Mouse (Mus musculus): Measurements from ENCODE around the gene Hdac11. TPM values are rescaled to one million over a fixed set of nuclear protein-coding genes. Genes with fewer than 3 reads are reported as not detected.

Gene Hdac11
- 30.6 TPM in 2 replicates for polyA plus RNA-seq (2015; fragmentation: Nextera tagmentation; extraction: Ambion mirVana)

DNA sequence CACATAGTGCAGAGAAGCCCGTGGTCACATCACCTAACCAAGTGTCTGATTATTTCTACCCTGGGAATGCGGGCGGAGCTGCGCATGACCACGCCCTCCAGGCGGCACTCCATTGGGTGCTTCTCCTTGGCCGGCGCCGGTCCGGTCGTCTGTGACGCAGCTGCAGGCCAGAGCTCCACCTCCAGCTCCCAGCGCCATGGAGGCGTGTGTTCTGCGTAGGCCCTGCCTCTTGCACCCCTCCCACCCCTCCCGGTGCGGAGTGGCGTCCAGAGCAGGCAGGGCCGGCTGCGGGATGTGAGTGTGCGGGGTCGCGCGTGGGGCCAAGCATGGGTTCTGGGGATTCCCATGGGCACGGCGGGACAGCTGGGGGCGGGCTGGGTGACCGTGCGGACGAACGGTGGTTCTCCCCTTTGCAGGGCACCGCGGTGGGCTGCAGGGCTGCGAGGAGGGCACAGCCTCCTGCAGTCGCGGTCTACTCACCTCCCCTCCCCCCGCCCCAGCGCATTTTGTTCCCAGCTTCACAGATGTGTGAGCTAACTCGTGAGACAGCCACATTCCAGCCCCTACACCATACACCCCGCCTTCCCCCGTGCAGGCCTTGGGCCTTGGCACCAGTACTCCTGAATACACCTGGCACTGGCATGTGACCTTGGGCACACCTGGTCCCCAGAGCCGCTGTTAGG, at the start of gene Hdac11:
Gene Hdac11 (plus strand): TSS at position 112 of the 683 bp plus-strand sequence.
- Histone ChIP-seq H3K4me2 (peak within 1 kb of the TSS; percentile 87), H3K9ac (peak within 1 kb of the TSS; percentile 85), H3K4me3 (peak within 1 kb of the TSS; percentile 64), H3K36me3 (no peaks in the 10 kb centered on the region), H3K9me3 (no peaks in the 10 kb centered on the region), H3K27ac (replicated peaks) (peak within 1 kb of the TSS; percentile 92), H3K27me3 (no peaks in the 10 kb centered on the region), H3K4me1 (replicated peaks) (peaks cover 90% of the 10 kb centered on the region)
- under 1% methylated on average over 38 of the region's 42 CpGs for WGBS
- peak; percentile 92 for ATAC-seq (ENCODE audit: low read depth)

DNA sequence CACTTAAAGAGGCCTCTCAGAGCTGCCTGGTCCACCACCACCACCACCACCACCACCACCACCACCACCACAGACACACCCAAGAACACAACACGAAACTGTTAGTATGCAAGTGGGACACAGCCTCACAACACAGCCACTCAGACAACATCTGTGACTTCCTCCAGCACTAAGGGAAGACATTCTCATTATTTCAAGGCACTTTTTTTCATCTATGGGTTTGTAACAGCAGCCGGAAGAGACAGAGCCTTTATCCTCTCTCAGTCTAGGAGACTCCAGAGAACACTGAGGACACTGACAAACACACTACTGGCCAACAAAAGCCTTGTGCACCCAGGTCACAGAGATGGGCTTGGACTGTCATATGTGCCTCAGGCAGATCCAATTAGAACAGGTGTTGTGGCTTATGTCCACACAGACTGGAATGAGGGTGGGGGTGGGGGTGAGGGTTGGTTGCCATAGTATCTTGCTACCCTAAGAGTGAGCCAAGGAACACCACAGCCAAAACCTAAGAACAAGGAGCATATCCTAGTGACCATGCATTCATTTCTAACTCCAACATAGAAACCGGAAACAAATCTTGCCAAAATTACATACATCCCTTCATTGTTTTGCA, 48.1 kb upstream of the Hdac11 start:
- WGBS = 90% methylated on average over 3 of the region's 3 CpGs

DNA sequence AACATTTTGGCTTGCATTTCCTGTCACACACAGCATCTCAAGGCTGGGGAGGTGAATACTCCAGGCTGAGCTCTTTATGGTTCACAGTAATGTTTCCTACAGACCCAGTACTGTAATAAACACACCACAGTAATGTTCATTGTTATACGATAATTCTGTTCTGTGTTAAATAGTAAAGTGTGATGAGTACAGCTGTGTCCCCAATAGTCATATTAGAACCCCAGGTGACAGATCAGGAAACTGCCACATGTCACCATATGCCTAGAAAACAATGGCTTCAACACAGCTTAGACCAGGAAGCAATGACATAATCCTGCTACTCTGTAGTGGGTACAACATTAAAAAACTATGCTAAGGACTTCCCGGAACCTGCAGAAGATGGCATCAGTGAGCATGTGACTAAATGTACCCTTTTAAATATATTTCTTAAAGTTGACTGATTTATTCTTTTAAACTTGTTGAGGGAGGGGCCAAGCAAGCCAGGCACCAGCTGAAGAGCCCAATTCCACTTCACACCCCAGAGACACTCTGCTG, 47.5 kb upstream of the Hdac11 start:
- peak; percentile 59; the same call in 1 of the 2 replicates for ATAC-seq (ENCODE audit: low read depth)
- Histone ChIP-seq H3K4me1 (replicated peaks) (peaks cover 4% of the 10 kb centered on the region; the same call in 1 of the 2 replicates), H3K9ac (no peak overlapping the region), H3K9me3 (no peaks in the 10 kb centered on the region), H3K36me3 (no peaks in the 10 kb centered on the region), H3K4me3 (no peak overlapping the region), H3K27me3 (no peaks in the 10 kb centered on the region), H3K27ac (replicated peaks) (no peak overlapping the region), H3K4me2 (no peak overlapping the region)
- WGBS = 77% methylated on average over 2 of the region's 2 CpGs

More for the DNA sequence above, 48.1 kb upstream of the Hdac11 start:
- H3K27me3 ChIP-seq = no peaks in the 10 kb centered on the region
- H3K9me3 ChIP-seq = no peaks in the 10 kb centered on the region
- no peak overlapping the region for H3K27ac ChIP-seq (replicated peaks)
- H3K36me3 ChIP-seq = no peaks in the 10 kb centered on the region
- H3K4me3 ChIP-seq = no peak overlapping the region
- ATAC-seq (ENCODE audit: low read depth) = no peak
- H3K9ac ChIP-seq = no peak overlapping the region
- no peak overlapping the region for H3K4me2 ChIP-seq
- peaks cover 4% of the 10 kb centered on the region; the same call in 1 of the 2 replicates for H3K4me1 ChIP-seq (replicated peaks)

DNA sequence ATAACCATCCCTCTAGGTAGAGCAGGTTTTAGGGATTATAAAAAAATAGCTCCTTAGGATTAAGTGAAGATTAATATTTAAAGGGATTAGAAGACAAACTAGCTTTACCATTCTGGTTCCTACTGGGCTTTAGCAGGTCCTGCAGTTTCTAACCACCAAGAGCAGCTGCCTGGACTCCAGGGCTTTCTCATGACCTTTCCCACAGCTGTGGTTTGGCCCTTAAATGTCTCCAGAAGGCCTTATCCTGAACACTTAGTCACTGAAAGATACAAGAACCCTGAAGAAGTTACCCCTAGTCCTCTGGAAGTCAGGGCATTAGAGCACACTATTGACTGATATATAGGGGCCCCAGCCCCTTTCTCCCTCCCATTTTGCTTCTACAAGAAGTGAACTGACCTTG, 47.0 kb upstream of the Hdac11 start:
- Histone ChIP-seq H3K27ac (replicated peaks) (no peak overlapping the region), H3K4me3 (no peak overlapping the region), H3K9me3 (no peaks in the 10 kb centered on the region), H3K4me2 (no peak overlapping the region), H3K36me3 (no peaks in the 10 kb centered on the region), H3K9ac (no peak overlapping the region), H3K27me3 (no peaks in the 10 kb centered on the region), H3K4me1 (replicated peaks) (peaks cover 9% of the 10 kb centered on the region)
- ATAC-seq (ENCODE audit: low read depth) = no peak

DNA sequence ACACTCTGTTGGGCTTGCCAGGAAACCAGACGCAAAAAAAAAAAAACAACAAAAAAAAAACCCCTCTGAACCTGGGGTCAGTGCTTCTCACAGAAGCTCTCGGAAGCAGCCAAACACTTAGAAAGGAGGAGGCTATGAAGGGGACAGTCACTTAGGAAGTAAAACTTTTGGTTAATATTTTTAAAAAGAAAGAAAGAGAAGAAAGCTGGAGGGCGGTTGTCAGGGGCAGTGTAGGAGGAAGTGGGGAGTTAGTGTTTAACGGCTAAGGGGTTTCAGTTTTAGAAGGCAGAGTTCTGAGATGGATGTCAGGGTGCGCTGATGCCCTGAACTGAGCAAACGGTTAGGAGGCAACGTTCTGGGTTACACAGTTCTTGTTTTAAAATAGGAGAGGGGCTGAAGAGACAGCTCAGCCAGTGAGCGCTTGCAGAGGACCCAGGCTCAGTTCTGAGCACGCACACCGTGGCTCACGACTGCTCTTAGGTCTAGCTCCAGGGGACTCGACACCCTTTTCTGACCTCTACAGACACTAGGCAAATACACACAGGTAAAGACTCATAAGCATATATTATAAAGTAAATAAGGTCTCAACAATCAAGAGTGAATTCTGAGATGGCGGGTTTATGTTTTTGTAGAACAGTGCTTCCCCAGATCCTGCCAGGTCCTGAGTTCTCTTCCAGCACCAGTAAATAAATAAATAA, 46.0 kb upstream of the Hdac11 start:
- no peaks in the 10 kb centered on the region for H3K36me3 ChIP-seq
- peaks cover 14% of the 10 kb centered on the region for H3K4me1 ChIP-seq (replicated peaks)
- no peak overlapping the region for H3K4me2 ChIP-seq
- no peak overlapping the region for H3K9ac ChIP-seq
- no peak overlapping the region for H3K4me3 ChIP-seq
- no peaks in the 10 kb centered on the region for H3K27me3 ChIP-seq
- no peaks in the 10 kb centered on the region for H3K9me3 ChIP-seq
- ATAC-seq (ENCODE audit: low read depth) = no peak
- 84% methylated on average over 13 of the region's 13 CpGs for WGBS
- no peak overlapping the region for H3K27ac ChIP-seq (replicated peaks)

DNA sequence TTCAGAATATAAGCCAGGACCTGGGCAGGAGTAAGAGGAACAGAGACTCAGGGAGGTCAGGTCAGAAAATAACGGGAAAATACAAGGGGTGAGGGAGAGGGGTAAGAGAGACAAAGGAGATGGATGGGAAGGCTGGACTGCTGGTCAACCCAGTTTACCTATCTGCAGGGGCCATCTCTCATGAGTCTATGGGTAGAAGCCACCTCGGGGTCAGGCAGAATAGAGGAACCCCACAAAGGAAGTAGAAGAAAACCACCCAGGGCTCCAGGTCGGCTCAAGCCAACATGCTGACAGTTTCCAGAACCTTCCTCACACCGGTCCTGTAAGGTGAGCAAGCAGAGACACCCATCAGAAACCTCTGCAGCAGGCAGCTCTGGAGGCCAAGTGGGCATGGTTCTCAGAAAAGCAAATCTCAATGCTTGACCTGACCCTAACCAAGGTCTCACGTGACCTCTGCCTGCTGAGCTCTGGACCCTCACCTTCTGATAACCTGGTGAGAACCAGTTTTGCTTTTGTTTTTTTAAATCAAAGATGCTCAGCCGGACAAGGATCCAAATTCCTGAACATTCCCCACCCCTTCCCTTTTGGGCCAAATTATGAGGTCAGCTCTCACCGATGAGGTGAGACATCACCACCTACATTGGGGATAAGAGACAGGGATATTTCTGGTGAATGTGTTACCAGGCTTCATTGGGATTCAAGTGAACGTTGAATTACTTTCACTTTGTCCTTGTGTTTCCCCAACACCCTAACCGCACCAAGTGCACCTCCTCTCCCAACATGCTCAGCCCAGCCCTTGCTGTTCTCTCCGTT, 45.1 kb upstream of the Hdac11 start:
- no peak overlapping the region for H3K4me3 ChIP-seq
- no peaks in the 10 kb centered on the region for H3K36me3 ChIP-seq
- H3K4me1 ChIP-seq (replicated peaks) = peaks cover 22% of the 10 kb centered on the region
- WGBS = 94% methylated on average over 10 of the region's 10 CpGs
- no peak overlapping the region for H3K9ac ChIP-seq
- no peaks in the 10 kb centered on the region for H3K9me3 ChIP-seq
- no peak overlapping the region for H3K4me2 ChIP-seq
- H3K27me3 ChIP-seq = no peaks in the 10 kb centered on the region
- no peak overlapping the region for H3K27ac ChIP-seq (replicated peaks)
- no peak for ATAC-seq (ENCODE audit: low read depth)

DNA sequence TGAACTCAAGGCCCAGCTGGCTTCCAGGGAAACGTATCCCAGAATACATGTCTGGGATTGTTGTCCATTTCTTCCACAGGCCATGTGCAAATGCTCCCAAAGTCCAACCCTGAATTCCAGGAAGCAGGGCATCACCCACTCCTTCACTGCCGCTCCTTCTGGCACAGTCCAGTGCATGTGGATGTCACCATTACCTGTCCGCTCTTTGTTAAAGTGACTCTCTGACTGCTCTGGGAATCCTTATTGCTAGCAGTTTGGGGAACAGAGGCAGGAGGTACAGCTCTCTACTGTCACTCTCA, 44.6 kb upstream of the Hdac11 start:
- Histone ChIP-seq H3K27ac (replicated peaks) (no peak overlapping the region), H3K4me3 (no peak overlapping the region), H3K9ac (no peak overlapping the region), H3K4me1 (replicated peaks) (peaks cover 22% of the 10 kb centered on the region), H3K4me2 (no peak overlapping the region), H3K9me3 (no peaks in the 10 kb centered on the region), H3K36me3 (no peaks in the 10 kb centered on the region), H3K27me3 (no peaks in the 10 kb centered on the region)
- no peak for ATAC-seq (ENCODE audit: low read depth)
- 98% methylated on average over 3 of the region's 3 CpGs for WGBS

DNA sequence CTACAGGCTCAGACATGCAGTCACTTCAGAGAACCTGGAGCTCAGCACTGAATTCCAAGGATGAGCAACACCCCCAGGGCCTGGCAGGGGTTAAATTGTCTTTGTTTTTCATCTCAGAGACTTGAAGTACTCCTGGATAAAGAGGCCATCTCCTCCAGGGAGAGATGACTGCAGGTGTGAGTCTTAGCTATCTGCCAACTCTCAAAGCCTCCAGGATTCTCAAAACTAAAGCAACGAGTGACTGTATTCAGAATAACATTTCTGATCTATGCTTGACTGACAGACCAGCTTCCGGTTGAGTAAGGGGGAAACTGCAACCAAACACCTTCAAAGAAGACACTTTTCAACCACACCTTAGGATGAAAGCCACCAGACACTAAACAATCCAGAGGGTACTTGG, 41.7 kb upstream of the Hdac11 start:
- no peak for ATAC-seq (ENCODE audit: low read depth)
- H3K4me1 ChIP-seq (replicated peaks) = peaks cover 35% of the 10 kb centered on the region
- no peak overlapping the region; the same call in 1 of the 2 replicates for H3K27ac ChIP-seq (replicated peaks)
- peak overlapping the region; percentile 85; the same call in 1 of the 2 replicates for H3K4me2 ChIP-seq
- H3K36me3 ChIP-seq = no peaks in the 10 kb centered on the region
- no peak overlapping the region for H3K4me3 ChIP-seq
- WGBS = 48% methylated on average over 2 of the region's 2 CpGs
- H3K27me3 ChIP-seq = no peaks in the 10 kb centered on the region
- no peaks in the 10 kb centered on the region for H3K9me3 ChIP-seq
- peak overlapping the region; percentile 47; the same call in 1 of the 2 replicates for H3K9ac ChIP-seq

DNA sequence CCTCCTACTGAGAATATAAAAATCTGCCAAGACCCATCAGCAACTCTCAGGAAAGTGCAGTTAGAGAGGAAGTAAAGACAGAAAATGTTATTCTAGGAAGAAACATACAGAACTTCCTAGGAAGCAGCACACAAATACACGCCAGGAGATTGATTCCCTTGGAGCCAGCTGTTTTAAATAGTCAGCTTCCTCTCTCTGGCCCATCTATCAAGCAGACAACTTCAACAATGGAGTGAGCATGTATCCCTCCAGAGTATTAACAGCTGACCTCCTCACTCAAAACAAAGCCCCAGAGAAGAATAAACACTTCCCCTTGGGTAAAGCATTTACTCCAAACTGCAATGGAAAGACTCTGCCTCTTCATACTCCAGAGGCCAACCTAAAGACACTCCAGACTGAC, 41.3 kb upstream of the Hdac11 start:
- H3K36me3 ChIP-seq = no peaks in the 10 kb centered on the region
- no peak overlapping the region for H3K9ac ChIP-seq
- H3K4me3 ChIP-seq = no peak overlapping the region
- no peaks in the 10 kb centered on the region for H3K9me3 ChIP-seq
- WGBS = 8% methylated on average over 1 of the region's 1 CpGs
- no peak for ATAC-seq (ENCODE audit: low read depth)
- peaks cover 35% of the 10 kb centered on the region for H3K4me1 ChIP-seq (replicated peaks)
- H3K27ac ChIP-seq (replicated peaks) = no peak overlapping the region
- H3K4me2 ChIP-seq = peak overlapping the region; percentile 85
- no peaks in the 10 kb centered on the region for H3K27me3 ChIP-seq

DNA sequence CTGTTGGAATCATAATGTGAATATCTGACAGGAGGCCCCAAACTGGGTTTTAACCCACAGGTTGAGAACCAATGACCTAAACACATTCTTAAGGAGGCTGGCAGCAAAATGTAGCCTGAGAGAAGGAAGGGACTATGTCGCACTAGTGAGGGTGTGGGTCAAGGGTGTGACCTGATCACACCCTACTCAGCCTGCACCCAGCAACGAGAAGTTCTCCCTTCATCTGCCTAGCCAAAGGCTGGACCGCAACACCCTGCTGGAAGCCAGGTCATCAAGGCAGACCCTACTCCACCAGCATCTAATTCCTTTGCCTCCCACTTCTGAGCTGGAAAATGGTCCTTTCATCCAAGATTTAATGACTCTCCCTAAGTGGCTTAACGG, 40.6 kb upstream of the Hdac11 start:
- Histone ChIP-seq H3K27ac (replicated peaks) (peak overlapping the region; percentile 90), H3K9me3 (no peaks in the 10 kb centered on the region), H3K27me3 (no peaks in the 10 kb centered on the region), H3K4me3 (peak overlapping the region; percentile 65), H3K36me3 (no peaks in the 10 kb centered on the region), H3K4me2 (peak overlapping the region; percentile 85), H3K4me1 (replicated peaks) (peaks cover 35% of the 10 kb centered on the region), H3K9ac (peak overlapping the region; percentile 83)
- ATAC-seq (ENCODE audit: low read depth) = peak; percentile 3; the same call in 1 of the 2 replicates
- WGBS = 12% methylated on average over 4 of the region's 4 CpGs

DNA sequence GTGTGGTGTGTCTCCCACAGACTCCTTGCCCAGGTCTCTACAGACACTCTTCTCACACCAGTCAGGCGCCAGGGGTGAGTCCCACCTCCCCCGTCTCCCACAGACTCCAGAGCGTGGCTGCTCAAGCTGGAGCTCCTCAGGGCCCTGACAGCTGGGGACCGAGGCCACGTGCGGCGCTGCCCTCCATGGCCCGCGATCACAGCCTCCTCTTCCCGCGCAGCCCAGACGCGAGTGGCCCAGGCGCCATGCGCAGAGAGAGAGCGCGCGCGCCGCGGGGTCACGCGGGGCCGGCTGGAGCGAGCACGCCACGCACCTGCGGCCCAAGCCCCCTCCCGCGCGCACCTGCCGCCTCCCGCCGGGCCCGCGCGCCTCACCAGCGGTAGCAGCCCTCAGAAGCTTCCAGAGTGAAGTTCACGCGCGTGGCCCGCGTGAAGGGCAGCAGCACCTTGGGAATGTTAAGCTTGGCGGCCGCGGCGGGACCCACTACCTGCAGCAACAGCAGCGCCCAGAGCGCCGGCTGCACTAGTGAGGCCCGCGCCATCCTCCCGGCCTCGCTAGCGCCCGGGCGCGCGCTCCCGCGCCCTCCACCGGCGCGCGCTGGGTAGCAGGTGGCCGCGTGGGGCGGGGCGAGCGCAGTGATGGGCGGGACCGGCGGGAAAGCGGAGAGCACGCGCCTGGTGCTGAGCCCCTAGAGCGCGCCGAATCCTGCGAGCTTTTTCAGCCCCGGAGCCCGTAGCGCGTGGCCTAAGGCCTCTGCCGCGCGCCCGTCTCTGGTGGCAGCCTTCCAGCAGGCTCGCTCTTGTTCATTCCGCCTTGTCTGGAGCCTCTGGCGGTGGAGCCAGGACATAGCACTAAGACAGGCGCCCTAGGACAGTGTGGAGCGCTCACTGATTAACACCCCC, 40.0 kb upstream of the Hdac11 start, which contains the start of gene Nup210:
Gene Nup210 (minus strand): TSS at position 586 of the 902 bp plus-strand sequence.
- peak; percentile 98 for ATAC-seq (ENCODE audit: low read depth)
- Histone ChIP-seq H3K27me3 (no peaks in the 10 kb centered on the region), H3K9me3 (0 out of 2 replicates have a peak, but pooled peaks cover under 1% of the 10 kb centered on the region), H3K4me1 (replicated peaks) (peaks cover 35% of the 10 kb centered on the region), H3K4me3 (peak within 1 kb of the TSS; percentile 65), H3K27ac (replicated peaks) (peak within 1 kb of the TSS; percentile 90), H3K4me2 (peak within 1 kb of the TSS; percentile 85), H3K9ac (peak within 1 kb of the TSS; percentile 83), H3K36me3 (no peaks in the 10 kb centered on the region)
- under 1% methylated on average over 92 of the region's 93 CpGs for WGBS
